ENCODE assay signal across 7 mouse cellular contexts in the genomic region with DNA sequence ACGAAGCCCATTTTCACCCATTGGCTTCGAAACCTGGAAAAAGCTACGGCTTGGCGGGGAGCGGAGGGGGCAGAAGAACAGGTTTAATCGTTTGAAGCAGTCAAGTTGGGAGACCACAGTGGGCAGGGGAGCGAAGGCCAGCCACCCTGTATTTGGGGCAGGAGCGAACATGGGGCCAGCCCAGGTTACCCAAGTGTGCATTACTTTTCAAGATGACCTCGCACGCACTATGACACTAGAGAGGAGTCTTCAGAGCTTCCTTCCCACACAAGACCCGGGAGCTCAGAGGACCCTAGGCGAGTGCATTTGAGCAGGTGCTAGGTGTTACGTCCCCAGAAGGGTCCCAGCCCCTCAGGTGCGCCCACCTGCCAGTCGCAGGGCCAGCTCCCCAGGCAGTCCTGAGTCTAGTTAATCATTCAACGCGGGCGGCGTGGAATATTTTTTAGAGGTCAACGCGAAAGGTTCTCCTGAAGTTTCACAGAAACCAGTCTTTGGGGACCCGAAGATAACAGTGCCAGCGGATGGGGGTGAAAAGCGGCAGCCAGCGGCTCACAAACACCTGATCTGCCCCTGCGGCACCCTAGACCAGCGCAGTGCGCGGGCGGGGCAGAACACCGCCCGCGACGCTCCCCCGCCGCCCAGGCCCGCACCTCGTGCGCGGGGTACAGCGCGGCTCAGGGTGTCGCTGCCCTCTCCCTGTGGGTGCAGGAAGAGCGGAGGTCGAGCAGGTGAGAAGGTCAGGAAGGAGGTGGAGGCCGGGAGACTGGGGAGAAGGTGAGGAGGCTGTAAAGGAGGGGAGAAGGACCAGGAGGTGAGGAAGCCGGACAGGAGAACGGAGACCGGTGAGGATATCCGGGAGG. TPM values are rescaled to one million over a fixed set of nuclear protein-coding genes. Genes with fewer than 3 reads are reported as not detected.
A peak's percentile ranks its signal among the peaks of the same experiment; 100 is the strongest.
DNase-seq lines count a peak whose midpoint lies in the region; ATAC-seq lines count a peak whose summit lies in the region.

No protein-coding gene starts in this region.

- peaks cover 28% of the 10 kb centered on the region for H3K4me1 ChIP-seq in embryonic facial prominence, embryonic 15.5 days
- peaks cover 17% of the 10 kb centered on the region for H3K4me1 ChIP-seq in intestine, embryonic 15.5 days (replicated peaks)
- H3K4me1 ChIP-seq in liver, embryonic 16.5 days (ENCODE audit: control insufficient read depth, low read depth, low read length) = peaks cover 37% of the 10 kb centered on the region

- H3K9ac ChIP-seq in embryonic facial prominence, embryonic 15.5 days = peak overlapping the region; percentile 55
- peak overlapping the region; percentile 74 for H3K9ac ChIP-seq in intestine, embryonic 15.5 days
- peak overlapping the region; percentile 83 for H3K9ac ChIP-seq in liver, embryonic 16.5 days (ENCODE audit: low read depth, low read length)

- DNase-seq in A20 (ENCODE audit: low read depth, low spot score) = peak; percentile 78
- peak; percentile 76 for DNase-seq in CD4-positive helper T cell, adult 2 months (ENCODE audit: low read depth, low spot score)
- DNase-seq in retina, embryonic 14.5 days (ENCODE audit: low spot score) = peak; percentile 23
- no peak for DNase-seq in cerebellum, adult 11 months

- H3K27me3 ChIP-seq in embryonic facial prominence, embryonic 15.5 days = peaks cover 28% of the 10 kb centered on the region
- H3K27me3 ChIP-seq in intestine, embryonic 15.5 days (replicated peaks) = peaks cover 9% of the 10 kb centered on the region; the same call in 1 of the 2 replicates
- H3K27me3 ChIP-seq in liver, embryonic 16.5 days (ENCODE audit: control insufficient read depth, insufficient read depth, low read depth, low read length) = no peaks in the 10 kb centered on the region

- no peaks in the 10 kb centered on the region for H3K9me3 ChIP-seq in embryonic facial prominence, embryonic 15.5 days (replicated peaks)
- no peaks in the 10 kb centered on the region for H3K9me3 ChIP-seq in intestine, embryonic 15.5 days
- H3K9me3 ChIP-seq in liver, embryonic 16.5 days (replicated peaks; ENCODE audit: control insufficient read depth, low read length) = no peaks in the 10 kb centered on the region

- no peak for ATAC-seq in embryonic facial prominence, embryonic 15.5 days (ENCODE audit: insufficient number of reproducible peaks, low FRiP score, low TSS enrichment, low read depth)
- peak; percentile 59 for ATAC-seq in intestine, embryonic 15.5 days
- peak; percentile 45 for ATAC-seq in liver, embryonic 16.5 days (ENCODE audit: low read depth)

- H3K4me2 ChIP-seq in embryonic facial prominence, embryonic 15.5 days (replicated peaks) = peak overlapping the region; percentile 95
- H3K4me2 ChIP-seq in intestine, embryonic 15.5 days (replicated peaks) = peak overlapping the region; percentile 93
- H3K4me2 ChIP-seq in liver, embryonic 16.5 days (ENCODE audit: low read depth, low read length) = peak overlapping the region; percentile 99

- H3K27ac ChIP-seq in embryonic facial prominence, embryonic 15.5 days (replicated peaks) = peak overlapping the region; percentile 66
- peak overlapping the region; percentile 86 for H3K27ac ChIP-seq in intestine, embryonic 15.5 days
- H3K27ac ChIP-seq in liver, embryonic 16.5 days (ENCODE audit: low read length) = peak overlapping the region; percentile 82

- WGBS in embryonic facial prominence, embryonic 15.5 days = 1% methylated on average over 50 of the region's 50 CpGs
- WGBS in intestine, embryonic 15.5 days = 4% methylated on average over 50 of the region's 50 CpGs
- 1% methylated on average over 50 of the region's 50 CpGs for WGBS in liver, embryonic 16.5 days (ENCODE audit: insufficient replicate concordance)

- H3K4me3 ChIP-seq in embryonic facial prominence, embryonic 15.5 days (replicated peaks) = peak overlapping the region; percentile 76
- peak overlapping the region; percentile 75 for H3K4me3 ChIP-seq in intestine, embryonic 15.5 days (replicated peaks)
- H3K4me3 ChIP-seq in liver, embryonic 16.5 days (ENCODE audit: low read depth, low read length) = peak overlapping the region; percentile 86

- H3K36me3 ChIP-seq in embryonic facial prominence, embryonic 15.5 days = no peaks in the 10 kb centered on the region
- H3K36me3 ChIP-seq in intestine, embryonic 15.5 days = no peaks in the 10 kb centered on the region
- H3K36me3 ChIP-seq in liver, embryonic 16.5 days (ENCODE audit: control insufficient read depth, insufficient read depth) = no peaks in the 10 kb centered on the region

RNA-seq across cellular contexts. Expression of a gene that starts 2.1 kb away (rescaled TPM):
- 9.1 and 11.7 TPM in 2 replicates for polyA plus RNA-seq in embryonic facial prominence, embryonic 15.5 days (2015; fragmentation: Nextera tagmentation; extraction: Ambion mirVana)
- 8.8 and 11.9 TPM in 2 replicates for polyA plus RNA-seq in intestine, embryonic 15.5 days (2015; fragmentation: Nextera tagmentation; extraction: Ambion mirVana)
- polyA plus RNA-seq in liver, embryonic 16.5 days (2015; fragmentation: Nextera tagmentation; extraction: Ambion mirVana) = 4.4 and 6.6 TPM in 2 replicates
